Mouse (Mus musculus) heart, postnatal 0 days (tissue): ENCODE measurements around the gene Nfatc3. TPM values are rescaled to one million over a fixed set of nuclear protein-coding genes. Genes with fewer than 3 reads are reported as not detected.

ENCODE experiments used
- ATAC-seq: fragments of 200-750 bp; cut with Nextera tagmentation; 2 replicates; pipeline ENCODE4 v1.8.0; 2017; ENCODE audit warnings: low read depth, moderate number of reproducible peaks, moderate library complexity; ENCODE audit not compliant: insufficient read depth
- DNase-seq: peaks from one replicate; pipeline ENCODE4 v3.0.0-alpha.2; 2016; ENCODE audit warnings: low spot score
- H3K27ac ChIP-seq: fragments of 300-500 bp; sonication (generic); 2 replicates; pipeline ENCODE4 v1.5.1; 2014; ENCODE audit warnings: low read depth, mild to moderate bottlenecking
- H3K27me3 ChIP-seq: fragments of 300-500 bp; sonication (generic); 2 replicates; pipeline ENCODE4 v1.6.1; 2014; ENCODE audit warnings: low read length, mixed read lengths; ENCODE audit not compliant: control insufficient read depth, insufficient read depth
- H3K36me3 ChIP-seq: fragments of 300-500 bp; sonication (generic); replicated peaks from 2 replicates; pipeline ENCODE4 v1.6.1; 2014; ENCODE audit warnings: low read length, mixed read lengths; ENCODE audit not compliant: control insufficient read depth, insufficient read depth
- H3K4me1 ChIP-seq: fragments of 300-500 bp; sonication (generic); 2 replicates; pipeline ENCODE4 v1.6.1; 2014; ENCODE audit warnings: antibody characterized with exemption; ENCODE audit not compliant: control insufficient read depth, insufficient read depth
- H3K4me2 ChIP-seq: fragments of 300-500 bp; sonication (generic); 2 replicates; pipeline ENCODE4 v1.6.1; 2014; ENCODE audit warnings: low read depth, mild to moderate bottlenecking, low read length, moderate library complexity
- H3K4me3 ChIP-seq: fragments of 300-500 bp; sonication (generic); 2 replicates; pipeline ENCODE4 v1.5.1; 2014; ENCODE audit warnings: low read depth, low read length
- H3K9ac ChIP-seq: fragments of 300-500 bp; sonication (generic); replicated peaks from 2 replicates; pipeline ENCODE4 v1.6.1; 2014; ENCODE audit warnings: low read depth, low read length, mixed read lengths
- H3K9me3 ChIP-seq: fragments of 300-500 bp; sonication (generic); replicated peaks from 2 replicates; pipeline ENCODE4 v1.6.1; 2016; ENCODE audit warnings: low read length; ENCODE audit not compliant: control insufficient read depth
- CTCF ChIP-seq: IDR thresholded peaks from 2 replicates; pipeline ENCODE4 v1.5.1; 2016; ENCODE audit warnings: antibody characterized with exemption, control low read depth, low read depth
- EP300 ChIP-seq: IDR thresholded peaks from 2 replicates; pipeline ENCODE4 v1.6.1; 2016; ENCODE audit warnings: antibody characterized with exemption, low read depth
- WGBS: fragments of 180-500 bp; shearing (Covaris S2); extraction: QIAGEN DNeasy Blood & Tissue Kit; methylation state at CpG from one replicate; pipeline ENCODE4 v1.1.7; 2014; 5-methylcytosine and 5-hydroxymethylcytosine counted together
- polyA plus RNA-seq: library from polyadenylated mRNA; unstranded; fragments of >200 nt; fragmentation: Nextera tagmentation; extraction: Ambion mirVana; gene quantifications from 2 replicates; pipeline ENCODE4 v1.2.1, GENCODE M21; 2015
- total RNA-seq: library from RNA; depleted of rRNA; stranded (reverse); fragments of >200 nt; gene quantifications from 2 replicates; pipeline ENCODE4 v1.2.3, GENCODE M21; 2014; ENCODE audit warnings: low replicate concordance

Nfatc3 gene
- total and polyA plus RNA-seq, 2 experiments from 2014 or later: 2.0 to 26.6 TPM

DNA sequence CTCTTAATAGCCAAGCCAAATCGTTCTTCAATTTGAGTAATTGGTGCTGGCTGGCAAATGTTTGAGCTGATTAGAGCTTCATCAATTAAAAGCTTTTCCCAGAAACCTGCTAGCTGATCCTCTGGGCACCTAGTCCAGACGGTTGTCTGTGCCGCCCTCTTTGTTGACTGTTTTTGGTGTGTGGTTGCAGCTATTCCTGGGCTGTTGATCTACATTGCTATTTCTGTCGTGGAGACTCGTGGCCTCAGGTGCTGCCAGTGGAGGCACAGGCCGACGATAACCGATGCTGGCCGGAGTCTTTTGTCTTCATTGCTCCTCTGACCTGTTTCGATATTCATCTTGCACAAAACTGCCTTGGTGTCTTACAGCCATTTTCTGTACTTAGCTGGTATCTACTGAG, 99.7 kb downstream of the Nfatc3 start:
- Histone ChIP-seq H3K27ac (no peak overlapping the region), H3K36me3 (peaks cover 31% of the 10 kb centered on the region), H3K4me3 (no peak overlapping the region), H3K9ac (no peak overlapping the region), H3K9me3 (no peaks in the 10 kb centered on the region), H3K4me2 (no peak overlapping the region), H3K4me1 (no peaks in the 10 kb centered on the region), H3K27me3 (no peaks in the 10 kb centered on the region)
- TF ChIP-seq EP300 (no peak), CTCF (no peak)
- ATAC-seq (peak; percentile 57; the same call in 1 of the 2 replicates), DNase-seq (no peak)
- 60% methylated on average over 10 of the region's 10 CpGs for WGBS

GRCm38 (mm10) chr8:106159876-106160275, 101.2 kb downstream of the Nfatc3 start:
- TF ChIP-seq EP300: no peak
- no peak for TF ChIP-seq CTCF
- Histone ChIP-seq H3K4me3 (no peak overlapping the region), H3K4me2 (no peak overlapping the region), H3K27ac (no peak overlapping the region), H3K36me3 (peaks cover 38% of the 10 kb centered on the region), H3K9ac (no peak overlapping the region), H3K9me3 (no peaks in the 10 kb centered on the region), H3K27me3 (no peaks in the 10 kb centered on the region), H3K4me1 (no peaks in the 10 kb centered on the region)
- no peak for DNase-seq
- WGBS: 91% methylated on average over 6 of the region's 6 CpGs
- ATAC-seq: no peak

- H3K27me3 ChIP-seq: no peaks in the 10 kb centered on the region
- H3K4me1 ChIP-seq: peaks cover 8% of the 10 kb centered on the region; the same call in 1 of the 2 replicates
- no peak for ATAC-seq
- peaks cover 34% of the 10 kb centered on the region for H3K36me3 ChIP-seq
- no peak overlapping the region for H3K9ac ChIP-seq
- H3K9me3 ChIP-seq: no peaks in the 10 kb centered on the region
- no peak for TF ChIP-seq CTCF
- no peak for TF ChIP-seq EP300
- no peak overlapping the region for H3K4me2 ChIP-seq
- H3K27ac ChIP-seq: no peak overlapping the region
- H3K4me3 ChIP-seq: no peak overlapping the region
- no peak for DNase-seq
- WGBS: 69% methylated on average over 9 of the region's 9 CpGs
Measured at GRCm38 (mm10) chr8:106163251-106163650, 104.6 kb downstream of the Nfatc3 start.

- Histone ChIP-seq H3K4me3 (no peak overlapping the region), H3K9ac (no peak overlapping the region), H3K9me3 (no peaks in the 10 kb centered on the region), H3K4me2 (no peak overlapping the region), H3K27ac (no peak overlapping the region), H3K4me1 (peaks cover 8% of the 10 kb centered on the region; the same call in 1 of the 2 replicates), H3K27me3 (no peaks in the 10 kb centered on the region), H3K36me3 (peaks cover 29% of the 10 kb centered on the region)
- TF ChIP-seq CTCF: peak; percentile 77
- no peak for TF ChIP-seq EP300
- 36% methylated on average over 4 of the region's 4 CpGs for WGBS
- DNase-seq (peak; percentile 41), ATAC-seq (no peak)
Measured at GRCm38 (mm10) chr8:106165460-106165859, 106.8 kb downstream of the Nfatc3 start.

DNA sequence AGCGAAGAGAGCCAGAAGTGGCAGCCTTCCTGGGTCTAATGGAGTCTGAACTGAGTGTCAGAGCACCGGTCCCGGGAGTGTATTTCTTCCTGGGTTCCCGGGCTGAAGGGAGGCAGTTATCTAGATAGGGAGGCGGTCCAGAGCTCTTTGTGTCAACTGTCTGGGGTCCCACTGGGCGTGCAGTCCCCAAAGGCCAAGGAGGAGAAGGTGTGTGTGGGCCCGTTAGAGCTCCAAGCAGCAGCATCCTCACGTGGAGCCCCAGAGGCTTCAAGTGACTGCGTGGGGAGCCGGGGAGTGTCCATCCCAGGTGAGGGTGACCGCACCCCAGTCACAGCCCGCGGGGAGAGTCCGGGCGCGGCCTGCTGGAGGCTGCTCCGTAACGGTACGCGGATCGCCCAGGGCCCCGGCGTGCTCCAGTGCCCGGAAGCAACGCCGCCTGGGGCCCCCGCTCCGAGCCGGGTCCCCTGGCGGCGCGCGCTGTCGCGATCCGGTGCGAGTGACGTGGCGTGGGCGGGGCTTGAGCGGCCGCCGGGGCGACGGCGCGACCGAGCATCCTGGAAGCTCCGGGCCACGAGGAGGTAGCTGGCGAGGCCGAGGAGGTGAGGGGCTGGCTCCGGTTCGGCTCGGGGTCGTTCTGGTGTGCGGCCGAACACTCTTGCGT, 109.8 kb downstream of the Nfatc3 start, which contains the start of gene Slc7a6:
Gene Slc7a6 (plus strand): TSS at position 502 of the 661 bp plus-strand sequence.
- Histone ChIP-seq H3K9me3 (no peaks in the 10 kb centered on the region), H3K27me3 (no peaks in the 10 kb centered on the region), H3K9ac (peak within 1 kb of the TSS; percentile 75), H3K4me1 (peaks cover 8% of the 10 kb centered on the region; the same call in 1 of the 2 replicates), H3K27ac (peak within 1 kb of the TSS; percentile 52), H3K4me3 (peak within 1 kb of the TSS; percentile 82), H3K36me3 (peaks cover 7% of the 10 kb centered on the region; the same call in 1 of the 2 replicates), H3K4me2 (peak within 1 kb of the TSS; percentile 97)
- under 1% methylated on average over 43 of the region's 59 CpGs for WGBS
- ATAC-seq (peak; percentile 79), DNase-seq (peak; percentile 44)
- TF ChIP-seq EP300 (no peak), CTCF (no peak)
